Mouse (Mus musculus) intestine, embryonic 16.5 days (tissue): ENCODE measurements around the gene Tmem205. TPM values are rescaled to one million over a fixed set of nuclear protein-coding genes. Genes with fewer than 3 reads are reported as not detected.
A peak's percentile ranks its signal among the peaks of the same experiment; 100 is the strongest.

Experiments used
- ATAC-seq: fragments of 200-750 bp; cut with Nextera tagmentation; 2 replicates; pipeline ENCODE4 v1.8.0; 2017; ENCODE audit warnings: moderate TSS enrichment, moderate library complexity
- H3K27ac ChIP-seq: fragments of 300-500 bp; sonication (generic); 2 replicates; pipeline ENCODE4 v1.5.1; 2014; ENCODE audit warnings: mild to moderate bottlenecking, low read length
- H3K27me3 ChIP-seq: fragments of 300-500 bp; sonication (generic); replicated peaks from 2 replicates; pipeline ENCODE4 v1.6.1; 2014; ENCODE audit warnings: low read length, control low read depth, mixed read lengths; ENCODE audit not compliant: control insufficient read depth, insufficient read depth
- H3K36me3 ChIP-seq: fragments of 300-500 bp; sonication (generic); 2 replicates; pipeline ENCODE4 v1.6.1; 2014; ENCODE audit warnings: low read length, control low read depth; ENCODE audit not compliant: control insufficient read depth, insufficient read depth
- H3K4me1 ChIP-seq: fragments of 300-500 bp; sonication (generic); 2 replicates; pipeline ENCODE4 v1.6.1; 2014; ENCODE audit warnings: low read length, control low read depth, mixed read lengths; ENCODE audit not compliant: control insufficient read depth, insufficient read depth
- H3K4me2 ChIP-seq: fragments of 300-500 bp; sonication (generic); 2 replicates; pipeline ENCODE4 v1.6.1; 2014; ENCODE audit warnings: low read depth, low read length, control low read depth
- H3K4me3 ChIP-seq: fragments of 300-500 bp; sonication (generic); 2 replicates; pipeline ENCODE4 v1.5.1; 2014; ENCODE audit warnings: mild to moderate bottlenecking, low read length
- H3K9ac ChIP-seq: fragments of 300-500 bp; sonication (generic); 2 replicates; pipeline ENCODE4 v1.6.1; 2014; ENCODE audit warnings: low read depth, low read length
- H3K9me3 ChIP-seq: fragments of 300-500 bp; sonication (generic); 2 replicates; pipeline ENCODE4 v1.6.1; 2016; ENCODE audit warnings: low read length, control low read depth; ENCODE audit not compliant: control insufficient read depth
- WGBS: fragments of 180-500 bp; shearing (Covaris S2); extraction: QIAGEN DNeasy Blood & Tissue Kit; methylation state at CpG from one replicate; pipeline ENCODE4 v1.1.7; 2014; 5-methylcytosine and 5-hydroxymethylcytosine counted together
- polyA plus RNA-seq: library from polyadenylated mRNA; unstranded; fragments of >200 nt; fragmentation: Nextera tagmentation; extraction: Ambion mirVana; gene quantifications from 2 replicates; pipeline ENCODE4 v1.2.1, GENCODE M21; 2015

The Tmem205 gene
- polyA plus RNA-seq, 1 experiment from 2014 or later = 97.0 TPM

DNA sequence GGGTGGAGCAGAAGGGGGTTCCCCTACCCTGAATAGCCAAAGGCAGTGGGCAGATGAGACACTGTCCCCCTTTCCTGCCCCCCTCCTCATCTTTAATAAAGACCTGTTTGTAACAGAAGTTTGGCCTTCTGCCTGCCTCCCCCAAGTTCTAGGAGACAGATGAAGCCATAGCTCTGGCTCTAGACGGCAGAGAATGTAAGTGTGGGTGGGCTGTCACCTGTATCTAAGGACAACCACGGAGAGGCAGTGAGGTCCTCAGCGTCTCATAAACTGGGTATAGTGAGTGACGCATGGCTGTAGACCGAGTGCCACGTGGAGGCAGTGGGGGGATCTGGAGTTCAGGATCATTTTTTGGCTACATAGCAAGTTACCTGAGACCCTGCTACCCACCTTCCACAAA lies 21.4 kb upstream of the Tmem205 start:
- Histone ChIP-seq H3K9ac (no peak overlapping the region), H3K9me3 (no peaks in the 10 kb centered on the region), H3K36me3 (no peaks in the 10 kb centered on the region), H3K27ac (no peak overlapping the region), H3K4me2 (no peak overlapping the region), H3K4me3 (no peak overlapping the region), H3K4me1 (no peaks in the 10 kb centered on the region), H3K27me3 (peaks cover 6% of the 10 kb centered on the region; the same call in 1 of the 2 replicates)
- no peak for ATAC-seq
- 66% methylated on average over 6 of the region's 6 CpGs for WGBS

- no peak overlapping the region for H3K4me2 ChIP-seq
- no peak for ATAC-seq
- no peaks in the 10 kb centered on the region for H3K4me1 ChIP-seq
- H3K9me3 ChIP-seq = no peaks in the 10 kb centered on the region
- H3K27ac ChIP-seq = no peak overlapping the region
- no peak overlapping the region for H3K9ac ChIP-seq
- H3K4me3 ChIP-seq = no peak overlapping the region
- peaks cover 6% of the 10 kb centered on the region; the same call in 1 of the 2 replicates for H3K27me3 ChIP-seq
- H3K36me3 ChIP-seq = no peaks in the 10 kb centered on the region
- 44% methylated on average over 8 of the region's 8 CpGs for WGBS
Measured at GRCm38 (mm10) chr9:21948146-21948545, 20.8 kb upstream of the Tmem205 start.

- Histone ChIP-seq H3K36me3 (no peaks in the 10 kb centered on the region), H3K4me2 (no peak overlapping the region), H3K27me3 (peaks cover 6% of the 10 kb centered on the region; the same call in 1 of the 2 replicates), H3K27ac (no peak overlapping the region), H3K9ac (no peak overlapping the region), H3K4me1 (no peaks in the 10 kb centered on the region), H3K9me3 (no peaks in the 10 kb centered on the region), H3K4me3 (no peak overlapping the region)
- WGBS = 8% methylated on average over 26 of the region's 28 CpGs
- ATAC-seq = peak; percentile 39; the same call in 1 of the 2 replicates
Measured at GRCm38 (mm10) chr9:21947540-21948130, 20.3 kb upstream of the Tmem205 start.

GRCm38 (mm10) chr9:21944267-21944666 lies 16.9 kb upstream of the Tmem205 start:
- Histone ChIP-seq H3K4me1 (no peaks in the 10 kb centered on the region), H3K36me3 (no peaks in the 10 kb centered on the region), H3K4me2 (no peak overlapping the region), H3K4me3 (no peak overlapping the region), H3K27me3 (peaks cover 4% of the 10 kb centered on the region; the same call in 1 of the 2 replicates), H3K9me3 (no peaks in the 10 kb centered on the region), H3K27ac (no peak overlapping the region), H3K9ac (no peak overlapping the region)
- ATAC-seq = no peak
- 17% methylated on average over 23 of the region's 23 CpGs for WGBS

DNA sequence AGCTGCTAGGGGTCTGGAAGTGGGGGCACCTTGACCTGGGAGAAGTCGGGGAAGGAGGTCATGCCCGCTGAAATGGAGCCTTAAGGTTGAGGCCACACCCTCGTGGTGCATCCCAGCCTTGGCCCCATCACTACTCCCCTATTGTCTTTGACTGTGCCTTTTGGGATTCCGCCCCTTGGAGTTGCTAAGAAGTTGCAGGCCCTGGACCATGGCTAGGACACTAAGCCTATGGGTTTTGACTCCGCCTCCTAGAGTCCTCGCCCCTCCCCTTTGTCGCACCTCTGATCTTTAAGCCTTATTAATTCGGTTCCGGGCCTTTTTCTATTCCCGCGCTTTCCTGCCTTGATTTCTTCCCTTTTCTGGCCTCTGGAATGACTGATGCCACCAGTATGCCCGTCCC lies 16.3 kb upstream of the Tmem205 start:
- Histone ChIP-seq H3K9ac (no peak overlapping the region), H3K4me2 (no peak overlapping the region), H3K4me3 (no peak overlapping the region), H3K9me3 (no peaks in the 10 kb centered on the region), H3K4me1 (no peaks in the 10 kb centered on the region), H3K27ac (no peak overlapping the region), H3K27me3 (peaks cover 4% of the 10 kb centered on the region; the same call in 1 of the 2 replicates), H3K36me3 (no peaks in the 10 kb centered on the region)
- WGBS = 48% methylated on average over 12 of the region's 12 CpGs
- no peak for ATAC-seq

DNA sequence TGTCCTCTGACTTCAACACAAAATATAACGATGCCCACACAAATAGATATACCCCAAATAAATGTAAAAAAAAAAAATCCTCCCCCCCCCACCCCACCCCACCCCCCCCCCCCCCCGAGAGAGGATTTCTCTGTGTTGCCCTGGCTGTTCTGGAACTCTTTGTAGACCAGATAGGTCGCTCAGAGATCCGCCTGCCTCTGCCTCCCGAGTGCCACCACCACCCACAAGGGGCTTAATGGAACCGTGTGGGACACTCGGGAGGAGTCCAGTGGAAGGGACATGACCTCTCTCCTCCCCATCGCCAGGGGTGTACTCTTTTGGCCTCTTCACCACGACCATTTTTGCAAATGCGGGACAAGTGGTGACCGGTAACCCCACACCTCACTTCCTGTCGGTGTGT lies 15.7 kb upstream of the Tmem205 start:
- Histone ChIP-seq H3K9ac (no peak overlapping the region), H3K27me3 (peaks cover 4% of the 10 kb centered on the region; the same call in 1 of the 2 replicates), H3K4me3 (no peak overlapping the region), H3K4me1 (no peaks in the 10 kb centered on the region), H3K4me2 (no peak overlapping the region), H3K9me3 (no peaks in the 10 kb centered on the region), H3K27ac (no peak overlapping the region), H3K36me3 (no peaks in the 10 kb centered on the region)
- ATAC-seq = no peak
- 68% methylated on average over 12 of the region's 12 CpGs for WGBS

GRCm38 (mm10) chr9:21938234-21938855 lies 11.0 kb upstream of the Tmem205 start:
- ATAC-seq = no peak
- 79% methylated on average over 4 of the region's 4 CpGs for WGBS
- no peak overlapping the region for H3K4me3 ChIP-seq
- no peaks in the 10 kb centered on the region for H3K36me3 ChIP-seq
- peaks cover 5% of the 10 kb centered on the region; the same call in 1 of the 2 replicates for H3K4me1 ChIP-seq
- H3K9ac ChIP-seq = no peak overlapping the region
- H3K27me3 ChIP-seq = no peaks in the 10 kb centered on the region
- no peaks in the 10 kb centered on the region for H3K9me3 ChIP-seq
- H3K27ac ChIP-seq = no peak overlapping the region
- H3K4me2 ChIP-seq = no peak overlapping the region

- Histone ChIP-seq H3K9ac (no peak overlapping the region), H3K9me3 (no peaks in the 10 kb centered on the region), H3K36me3 (no peaks in the 10 kb centered on the region), H3K4me1 (peaks cover 5% of the 10 kb centered on the region; the same call in 1 of the 2 replicates), H3K27ac (no peak overlapping the region), H3K27me3 (no peaks in the 10 kb centered on the region), H3K4me3 (peak overlapping the region; percentile 53; the same call in 1 of the 2 replicates), H3K4me2 (no peak overlapping the region)
- ATAC-seq = no peak
- WGBS = 80% methylated on average over 4 of the region's 4 CpGs
Measured at GRCm38 (mm10) chr9:21937711-21938175, 10.4 kb upstream of the Tmem205 start.

DNA sequence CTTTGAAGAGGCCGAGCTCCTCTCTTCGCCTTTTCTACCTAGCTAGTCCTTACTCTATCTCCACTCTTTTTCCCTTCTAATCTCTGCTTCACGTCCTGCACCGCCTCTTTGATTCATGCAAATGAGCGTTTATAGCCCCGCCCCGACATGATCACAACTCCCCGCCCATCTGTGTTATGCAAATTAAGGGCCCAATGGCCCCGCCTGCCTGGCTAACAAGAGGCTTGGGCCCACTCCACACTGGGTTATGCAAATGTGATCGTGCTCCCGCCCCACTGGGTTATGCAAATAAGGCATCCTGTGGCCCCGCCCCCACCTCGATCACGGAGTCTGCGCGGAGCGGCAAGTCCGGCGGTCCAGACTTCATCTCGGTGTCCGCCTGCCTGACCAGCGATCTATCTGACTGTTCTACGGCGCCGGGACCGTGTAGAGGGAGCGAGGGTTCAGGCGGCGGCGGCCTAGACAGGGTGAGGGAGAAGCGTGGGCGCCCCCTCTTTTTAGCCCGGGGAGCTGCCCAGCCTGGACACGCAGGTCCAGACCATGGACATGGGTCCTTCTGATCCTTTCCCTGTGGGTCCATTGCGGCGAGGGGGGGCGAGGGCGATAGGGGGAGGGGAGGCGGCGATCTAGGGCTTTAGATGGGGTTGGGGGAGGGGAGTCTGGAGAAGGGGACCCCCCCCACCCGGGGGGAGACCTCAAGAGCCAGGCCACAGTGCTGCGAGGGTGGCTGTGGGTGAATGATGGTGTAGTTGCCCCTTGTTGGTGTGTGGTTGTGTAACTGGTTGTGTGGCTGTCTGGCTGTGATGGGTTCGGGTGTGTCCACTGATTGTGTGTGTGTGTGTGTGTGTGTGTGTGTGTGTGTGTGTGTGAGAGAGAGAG lies 9.6 kb upstream of the Tmem205 start, which contains the start of gene Plppr2:
Gene Plppr2, plus strand, starts transcription at position 342 of the 879 bp plus-strand sequence.
- Histone ChIP-seq H3K9me3 (no peaks in the 10 kb centered on the region), H3K4me3 (peak within 1 kb of the TSS; percentile 53), H3K9ac (peak within 1 kb of the TSS; percentile 63), H3K4me2 (peak within 1 kb of the TSS; percentile 74), H3K36me3 (no peaks in the 10 kb centered on the region), H3K27me3 (no peaks in the 10 kb centered on the region), H3K27ac (0 out of 2 replicates have a peak within 1 kb of the TSS, but pooled peaks have one; percentile 29), H3K4me1 (peaks cover 5% of the 10 kb centered on the region; the same call in 1 of the 2 replicates)
- 1% methylated on average over 42 of the region's 43 CpGs for WGBS
- ATAC-seq = peak; percentile 99
